Mouse (Mus musculus): Measurements from ENCODE around the gene Mybbp1a.

DNA sequence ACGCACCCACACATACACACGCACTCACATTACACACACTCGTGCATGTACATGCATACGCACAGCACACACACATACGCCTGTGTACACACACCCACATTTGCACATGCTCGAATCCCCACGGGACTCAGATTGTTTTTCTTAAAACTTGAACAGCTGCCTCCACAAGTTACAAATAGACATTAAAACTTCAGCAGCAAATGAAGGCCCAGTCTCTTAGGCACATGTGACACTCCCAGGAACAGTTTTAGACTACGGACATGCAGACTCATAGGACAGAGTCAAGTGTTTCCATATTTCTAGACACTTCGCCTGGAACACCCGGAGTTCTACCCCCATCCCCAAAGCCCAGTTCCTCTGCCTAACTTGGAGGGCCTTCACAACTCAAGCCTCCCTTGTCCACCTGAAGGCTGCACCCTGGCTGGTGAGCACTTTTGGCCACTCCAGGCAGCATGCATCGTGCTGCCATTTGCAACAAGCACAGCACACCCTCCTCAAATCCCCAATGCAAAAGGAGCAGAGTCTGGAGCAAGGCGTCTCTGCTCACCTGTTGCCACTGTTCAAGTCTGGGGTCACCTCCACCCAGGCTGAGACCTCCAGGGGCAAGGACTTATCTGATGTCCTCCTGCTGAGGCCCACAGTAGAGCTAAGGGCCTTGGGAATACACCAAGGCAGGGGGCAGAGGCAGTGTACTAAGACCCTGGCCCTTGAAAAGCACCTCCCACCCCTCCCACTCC lies 31.3 kb upstream of the Mybbp1a start:
- TF ChIP-seq TAL1 (IDR thresholded peaks at IDR 0.05; ENCODE audit: low read length) (no peak), GATA1 (IDR thresholded peaks at IDR 0.05; ENCODE audit: low read length) (no peak)

All from erythroblast, embryonic 14.5 days (primary cell).